Mouse (Mus musculus) myocyte (in vitro differentiated cells): ENCODE data around the gene Fyn. TPM values are rescaled to one million over a fixed set of nuclear protein-coding genes. Genes with fewer than 3 reads are reported as not detected.

Experiments used
- H3K27me3 ChIP-seq: one replicate; pipeline ENCODE4 v1.6.1; 2011; ENCODE audit not compliant: control insufficient read depth, insufficient read depth, insufficient read length
- H3K36me3 ChIP-seq: one replicate; pipeline ENCODE4 v1.6.1; 2011; ENCODE audit not compliant: control insufficient read depth, insufficient read depth
- H3K4me2 ChIP-seq: one replicate; pipeline ENCODE4 v1.6.1; 2011; ENCODE audit warnings: low read depth, control low read depth
- H3K4me3 ChIP-seq: one replicate; pipeline ENCODE4 v1.5.1; 2011; ENCODE audit warnings: mild to moderate bottlenecking, control low read depth, moderate library complexity
- H3K79me2 ChIP-seq: one replicate; pipeline ENCODE4 v1.6.1; 2011; ENCODE audit not compliant: control insufficient read depth, insufficient read depth
- H3ac ChIP-seq: one replicate; pipeline ENCODE4 v1.6.1; 2011; ENCODE audit not compliant: control insufficient read depth, insufficient read length
- CEBPB ChIP-seq: IDR thresholded peaks from 2 replicates; pipeline ENCODE4 v1.6.1; 2011; ENCODE audit warnings: mild to moderate bottlenecking, moderate library complexity; ENCODE audit not compliant: poor library complexity, insufficient read depth, severe bottlenecking
- E2F4 ChIP-seq: IDR thresholded peaks from one replicate; pipeline ENCODE4 v1.6.1; 2011; ENCODE audit warnings: mild to moderate bottlenecking, control low read depth, moderate library complexity; ENCODE audit not compliant: insufficient read depth
- MAX ChIP-seq: IDR thresholded peaks from one replicate; pipeline ENCODE4 v1.6.1; 2011; ENCODE audit warnings: low read depth, mild to moderate bottlenecking, control low read depth
- MYOD1 ChIP-seq, 3 experiments: IDR thresholded peaks; one replicate each; pipeline ENCODE4 v1.6.1; 2011; ENCODE audit warnings: control low read depth in 2 of 3, low read depth in 2 of 3, mild to moderate bottlenecking in 2 of 3, moderate library complexity in 1 of 3; ENCODE audit not compliant: insufficient read length in 2 of 3, control insufficient read depth in 1 of 3
- MYOG ChIP-seq, 3 experiments: IDR thresholded peaks; one replicate each; pipeline ENCODE4 v1.6.1; 2011; ENCODE audit warnings: control low read depth in 2 of 3, low read depth in 2 of 3, mild to moderate bottlenecking in 2 of 3; ENCODE audit not compliant: insufficient read length in 2 of 3, control insufficient read depth in 1 of 3, insufficient read depth in 1 of 3
- POLR2A ChIP-seq: IDR thresholded peaks from one replicate; pipeline ENCODE4 v1.6.1; 2011; ENCODE audit warnings: low read depth, mild to moderate bottlenecking, control low read depth, moderate library complexity; ENCODE audit not compliant: insufficient read length
- POLR2AphosphoS2 ChIP-seq: IDR thresholded peaks from one replicate; pipeline ENCODE4 v1.6.1; 2011; ENCODE audit warnings: low read depth, control low read depth; ENCODE audit not compliant: insufficient read length
- REST ChIP-seq: IDR thresholded peaks from one replicate; pipeline ENCODE4 v1.6.1; 2011; ENCODE audit warnings: mild to moderate bottlenecking, control low read depth, moderate library complexity; ENCODE audit not compliant: insufficient read depth, insufficient read length
- SRF ChIP-seq: IDR thresholded peaks from one replicate; pipeline ENCODE4 v1.6.1; 2011; ENCODE audit warnings: low read depth; ENCODE audit not compliant: control insufficient read depth, insufficient read length
- TCF12 ChIP-seq: IDR thresholded peaks from one replicate; pipeline ENCODE4 v1.6.1; 2011; ENCODE audit warnings: mild to moderate bottlenecking, control low read depth; ENCODE audit not compliant: poor library complexity, insufficient read depth, severe bottlenecking
- TCF3 ChIP-seq: IDR thresholded peaks from one replicate; pipeline ENCODE4 v1.6.1; 2011; ENCODE audit warnings: low read depth, control low read depth; ENCODE audit not compliant: insufficient read length
- USF1 ChIP-seq: IDR thresholded peaks from one replicate; pipeline ENCODE4 v1.6.1; 2011; ENCODE audit warnings: low read depth, mild to moderate bottlenecking, control low read depth, moderate library complexity
- polyA plus RNA-seq: library from polyadenylated mRNA; unstranded; fragments of >200 nt; fragmentation: generic; extraction: Trizol; gene quantifications from one replicate; pipeline ENCODE4 v1.2.1, GENCODE M21; 2012; ENCODE audit warnings: missing spikeins

Fyn gene
- polyA plus RNA-seq, 1 experiment, result 148 TPM

- Histone ChIP-seq H3ac (no peak overlapping the region), H3K36me3 (no peaks in the 10 kb centered on the region), H3K4me3 (no peak overlapping the region), H3K27me3 (no peaks in the 10 kb centered on the region), H3K4me2 (no peak overlapping the region), H3K79me2 (no peaks in the 10 kb centered on the region)
- TF ChIP-seq USF1 (no peak), REST (no peak), POLR2A (no peak), TCF3 (no peak), MYOD1 (IDR thresholded peaks at IDR 0.05; ENCODE audit: control insufficient read depth in 1 of 3, insufficient read length in 2 of 3, low read depth in 2 of 3) (no peak), MAX (no peak), MYOG (IDR thresholded peaks at IDR 0.05; ENCODE audit: control insufficient read depth in 1 of 3, insufficient read depth in 1 of 3, insufficient read length in 2 of 3, low read depth in 2 of 3) (no peak), TCF12 (no peak), CEBPB (no peak), POLR2AphosphoS2 (no peak), E2F4 (no peak), SRF (no peak)
Measured at GRCm38 (mm10) chr10:39590629-39591028, 222.0 kb downstream of the Fyn start.

- Histone ChIP-seq H3K36me3 (no peaks in the 10 kb centered on the region), H3K27me3 (no peaks in the 10 kb centered on the region), H3K4me3 (no peak overlapping the region), H3ac (no peak overlapping the region), H3K79me2 (no peaks in the 10 kb centered on the region), H3K4me2 (no peak overlapping the region)
- TF ChIP-seq TCF3, result no peak
Measured at GRCm38 (mm10) chr10:39592501-39592900, 223.8 kb downstream of the Fyn start.

- Histone ChIP-seq H3K36me3 (no peaks in the 10 kb centered on the region), H3ac (no peak overlapping the region), H3K4me3 (no peak overlapping the region), H3K27me3 (no peaks in the 10 kb centered on the region), H3K79me2 (no peaks in the 10 kb centered on the region), H3K4me2 (no peak overlapping the region)
- TF ChIP-seq POLR2A, result no peak
- TF ChIP-seq MYOD1 (IDR thresholded peaks at IDR 0.05; ENCODE audit: control insufficient read depth in 1 of 3, insufficient read length in 2 of 3, low read depth in 2 of 3), result no peak
- no peak for TF ChIP-seq TCF3
- no peak for TF ChIP-seq POLR2AphosphoS2
- no peak for TF ChIP-seq CEBPB
- no peak for TF ChIP-seq TCF12
- no peak for TF ChIP-seq SRF
- TF ChIP-seq E2F4, result no peak
- no peak for TF ChIP-seq REST
- no peak for TF ChIP-seq MYOG (IDR thresholded peaks at IDR 0.05; ENCODE audit: control insufficient read depth in 1 of 3, insufficient read depth in 1 of 3, insufficient read length in 2 of 3, low read depth in 2 of 3)
- TF ChIP-seq MAX, result no peak
- TF ChIP-seq USF1, result no peak
Measured at GRCm38 (mm10) chr10:39594716-39595115, 226.1 kb downstream of the Fyn start.

- Histone ChIP-seq H3K4me2 (peak overlapping the region; percentile 20), H3K4me3 (no peak overlapping the region), H3K27me3 (no peaks in the 10 kb centered on the region), H3K36me3 (no peaks in the 10 kb centered on the region), H3ac (no peak overlapping the region), H3K79me2 (no peaks in the 10 kb centered on the region)
- TF ChIP-seq POLR2AphosphoS2 (no peak), E2F4 (no peak), REST (no peak), POLR2A (no peak), TCF12 (no peak), MAX (no peak), USF1 (no peak), MYOG (IDR thresholded peaks at IDR 0.05; ENCODE audit: control insufficient read depth in 1 of 3, insufficient read depth in 1 of 3, insufficient read length in 2 of 3, low read depth in 2 of 3) (no peak), SRF (no peak), MYOD1 (IDR thresholded peaks at IDR 0.05; ENCODE audit: control insufficient read depth in 1 of 3, insufficient read length in 2 of 3, low read depth in 2 of 3) (no peak), TCF3 (no peak), CEBPB (no peak)
Measured at GRCm38 (mm10) chr10:39595862-39596261, 227.2 kb downstream of the Fyn start.

GRCm38 (mm10) chr10:39597116-39597791 lies 228.6 kb downstream of the Fyn start:
- H3K36me3 ChIP-seq, result no peaks in the 10 kb centered on the region
- no peaks in the 10 kb centered on the region for H3K79me2 ChIP-seq
- TF ChIP-seq REST (no peak), CEBPB (no peak)
- H3K4me2 ChIP-seq, result no peak overlapping the region
- H3K4me3 ChIP-seq, result no peak overlapping the region
- no peaks in the 10 kb centered on the region for H3K27me3 ChIP-seq
- no peak overlapping the region for H3ac ChIP-seq
